Mouse (Mus musculus) limb, embryonic 10.5 days (tissue): ENCODE data around the gene Ngfr. TPM values are rescaled to one million over a fixed set of nuclear protein-coding genes. Genes with fewer than 3 reads are reported as not detected.

Experiments
- DNase-seq: peaks from one replicate; pipeline ENCODE4 v3.0.0-alpha.2; 2017; ENCODE audit warnings: low spot score
- H3K27ac ChIP-seq: fragments of 300-500 bp; sonication (generic); 2 replicates; pipeline ENCODE4 v1.5.1; 2016; ENCODE audit warnings: mild to moderate bottlenecking
- H3K27me3 ChIP-seq: fragments of 300-500 bp; sonication (generic); 2 replicates; pipeline ENCODE4 v1.6.1; 2016; ENCODE audit warnings: low read depth, mild to moderate bottlenecking; ENCODE audit not compliant: poor library complexity, severe bottlenecking
- H3K36me3 ChIP-seq: fragments of 300-500 bp; sonication (generic); 2 replicates; pipeline ENCODE4 v1.6.1; 2016; ENCODE audit warnings: mild to moderate bottlenecking, moderate library complexity
- H3K4me1 ChIP-seq: fragments of 300-500 bp; sonication (generic); 2 replicates; pipeline ENCODE4 v1.6.1; 2016
- H3K4me3 ChIP-seq: fragments of 300-500 bp; sonication (generic); 2 replicates; pipeline ENCODE4 v1.5.1; 2016; ENCODE audit warnings: mild to moderate bottlenecking, moderate library complexity
- H3K9me3 ChIP-seq: fragments of 300-500 bp; sonication (generic); replicated peaks from 2 replicates; pipeline ENCODE4 v1.6.1; 2016; ENCODE audit warnings: mild to moderate bottlenecking
- WGBS: fragments of 180-500 bp; shearing (Covaris S2); methylation state at CpG from one replicate; pipeline ENCODE4 v1.1.7; 2016; 5-methylcytosine and 5-hydroxymethylcytosine counted together
- polyA plus RNA-seq: library from polyadenylated mRNA; unstranded; fragments of >200 nt; fragmentation: Nextera tagmentation; extraction: Ambion mirVana; gene quantifications from 2 replicates; pipeline ENCODE4 v1.2.1, GENCODE M21; 2016

Ngfr gene
- 9.7 and 16.3 TPM in 2 replicates for polyA plus RNA-seq

DNA sequence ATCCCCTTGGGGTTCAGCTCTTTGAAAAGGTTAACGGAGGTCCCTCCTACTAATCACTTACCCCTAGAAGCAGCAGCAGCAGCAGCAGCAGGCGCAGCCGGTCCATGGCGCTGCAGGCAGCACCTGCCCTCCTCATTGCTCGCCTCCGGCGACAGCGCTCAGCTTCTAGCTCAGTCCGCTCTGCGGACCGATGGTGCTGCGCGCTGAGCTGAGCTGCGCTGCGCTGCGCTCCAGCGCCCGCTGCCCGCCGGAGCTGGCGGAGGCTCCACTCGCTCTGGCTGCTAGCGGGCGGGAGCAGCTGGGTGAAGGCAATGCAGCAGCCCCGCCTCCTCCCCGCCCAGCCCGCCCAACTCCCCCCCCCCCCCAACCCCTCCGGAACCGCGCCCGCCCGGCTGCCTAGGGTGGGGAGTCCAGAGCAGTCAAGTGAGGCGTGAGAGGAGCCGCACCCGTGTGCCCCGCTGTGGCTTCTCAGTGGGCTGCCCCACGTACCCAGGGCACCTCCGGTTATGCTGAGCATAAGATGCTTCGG lies at the start of gene Ngfr:
TSS of gene Ngfr (minus strand) at position 313 of the 529 bp plus-strand sequence.
- peak; percentile 71 for DNase-seq

GRCm38 (mm10) chr11:95635030-95635429 lies 47.5 kb upstream of the Ngfr start:
- 42% methylated on average over 2 of the region's 2 CpGs for whole genome bisulfite sequencing
- peak overlapping the region; percentile 80 for H3K27ac ChIP-seq
- peaks cover 73% of the 10 kb centered on the region for H3K4me1 ChIP-seq

More for the DNA sequence above, at the start of gene Ngfr:
- Histone ChIP-seq H3K27me3 (peaks cover 97% of the 10 kb centered on the region), H3K36me3 (no peaks in the 10 kb centered on the region), H3K4me3 (peak within 1 kb of the TSS; percentile 56), H3K9me3 (no peaks in the 10 kb centered on the region), H3K4me1 (peaks cover 73% of the 10 kb centered on the region), H3K27ac (peak within 1 kb of the TSS; percentile 76)
- under 1% methylated on average over 35 of the region's 39 CpGs for WGBS

DNA sequence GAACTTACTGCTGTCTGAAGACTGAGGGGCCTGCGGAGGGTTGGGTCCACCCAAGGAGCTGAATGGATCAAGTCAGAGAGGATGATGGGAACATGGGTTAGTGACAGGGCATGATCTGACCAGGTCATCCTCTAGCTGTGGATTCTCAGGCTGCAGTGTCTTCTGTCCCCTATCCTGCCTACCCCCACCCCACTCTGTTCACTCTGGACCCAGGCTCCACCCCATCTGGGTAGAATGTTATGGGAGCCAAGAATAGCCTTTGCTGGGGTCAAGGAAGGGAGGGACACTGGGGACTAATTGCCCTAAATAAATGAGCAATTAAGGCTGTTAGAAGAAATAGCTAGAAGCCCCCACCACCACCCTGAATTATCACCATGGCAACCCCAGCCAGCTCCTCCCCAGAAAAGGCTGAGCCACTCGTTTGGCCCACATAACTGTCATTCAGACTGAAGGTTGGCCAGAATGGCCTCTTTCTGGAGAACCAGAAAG lies 46.0 kb upstream of the Ngfr start:
- H3K36me3 ChIP-seq, result no peaks in the 10 kb centered on the region
- H3K27me3 ChIP-seq, result peaks cover 17% of the 10 kb centered on the region
- peak overlapping the region; percentile 80 for H3K27ac ChIP-seq
- no peaks in the 10 kb centered on the region for H3K9me3 ChIP-seq
- H3K4me3 ChIP-seq, result no peak overlapping the region
- 59% methylated on average over 2 of the region's 2 CpGs for WGBS
- DNase-seq, result no peak
- H3K4me1 ChIP-seq, result peaks cover 69% of the 10 kb centered on the region

More at GRCm38 (mm10) chr11:95635030-95635429, 47.5 kb upstream of the Ngfr start:
- H3K9me3 ChIP-seq, result no peaks in the 10 kb centered on the region
- no peak overlapping the region for H3K4me3 ChIP-seq
- DNase-seq, result no peak
- no peaks in the 10 kb centered on the region for H3K36me3 ChIP-seq
- H3K27me3 ChIP-seq, result peaks cover 13% of the 10 kb centered on the region; the same call in 1 of the 2 replicates

DNA sequence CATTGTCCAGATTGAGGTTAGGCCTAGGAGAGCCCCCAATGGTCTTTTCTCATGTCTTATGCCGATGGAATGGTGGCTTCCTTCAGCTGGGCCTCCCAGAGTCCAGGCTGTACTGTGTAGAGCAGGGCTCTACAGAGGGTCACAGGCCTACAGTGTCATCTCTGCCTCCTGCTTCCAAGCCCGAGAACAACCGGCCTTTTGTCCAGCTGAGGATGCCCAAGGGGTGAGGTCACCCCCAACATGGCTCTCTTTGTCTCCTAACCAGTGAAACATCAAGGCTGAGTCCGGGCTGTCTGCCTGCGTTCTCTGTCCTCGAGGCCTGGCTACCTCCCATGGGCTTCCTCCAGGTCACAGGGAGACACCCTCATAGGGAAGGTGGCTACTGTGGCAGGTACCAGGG lies 44.9 kb upstream of the Ngfr start:
- Histone ChIP-seq H3K36me3 (no peaks in the 10 kb centered on the region), H3K4me3 (no peak overlapping the region), H3K27me3 (peaks cover 23% of the 10 kb centered on the region), H3K9me3 (no peaks in the 10 kb centered on the region), H3K27ac (peak overlapping the region; percentile 80), H3K4me1 (peaks cover 69% of the 10 kb centered on the region)
- DNase-seq, result no peak
- 80% methylated on average over 6 of the region's 6 CpGs for WGBS

- peaks cover 29% of the 10 kb centered on the region for H3K27me3 ChIP-seq
Observed at GRCm38 (mm10) chr11:95631301-95631700, 43.8 kb upstream of the Ngfr start.

GRCm38 (mm10) chr11:95630558-95630957 lies 43.0 kb upstream of the Ngfr start:
- peaks cover 30% of the 10 kb centered on the region for H3K27me3 ChIP-seq
- 85% methylated on average over 6 of the region's 6 CpGs for WGBS
- H3K9me3 ChIP-seq, result no peaks in the 10 kb centered on the region
- H3K4me3 ChIP-seq, result no peak overlapping the region
- peaks cover 71% of the 10 kb centered on the region for H3K4me1 ChIP-seq
- no peaks in the 10 kb centered on the region for H3K36me3 ChIP-seq
- no peak for DNase-seq
- H3K27ac ChIP-seq, result peak overlapping the region; percentile 80

More at GRCm38 (mm10) chr11:95631301-95631700, 43.8 kb upstream of the Ngfr start:
- Histone ChIP-seq H3K4me1 (peaks cover 75% of the 10 kb centered on the region), H3K36me3 (no peaks in the 10 kb centered on the region), H3K9me3 (no peaks in the 10 kb centered on the region), H3K27ac (peak overlapping the region; percentile 80), H3K4me3 (no peak overlapping the region)
- peak; percentile 80 for DNase-seq
- 33% methylated on average over 4 of the region's 4 CpGs for WGBS

GRCm38 (mm10) chr11:95622426-95622825 lies 34.9 kb upstream of the Ngfr start:
- Histone ChIP-seq H3K36me3 (no peaks in the 10 kb centered on the region), H3K27ac (peak overlapping the region; percentile 79), H3K4me1 (peaks cover 66% of the 10 kb centered on the region), H3K4me3 (no peak overlapping the region), H3K27me3 (peaks cover 65% of the 10 kb centered on the region), H3K9me3 (no peaks in the 10 kb centered on the region)
- no peak for DNase-seq
- 12% methylated on average over 8 of the region's 8 CpGs for WGBS

DNA sequence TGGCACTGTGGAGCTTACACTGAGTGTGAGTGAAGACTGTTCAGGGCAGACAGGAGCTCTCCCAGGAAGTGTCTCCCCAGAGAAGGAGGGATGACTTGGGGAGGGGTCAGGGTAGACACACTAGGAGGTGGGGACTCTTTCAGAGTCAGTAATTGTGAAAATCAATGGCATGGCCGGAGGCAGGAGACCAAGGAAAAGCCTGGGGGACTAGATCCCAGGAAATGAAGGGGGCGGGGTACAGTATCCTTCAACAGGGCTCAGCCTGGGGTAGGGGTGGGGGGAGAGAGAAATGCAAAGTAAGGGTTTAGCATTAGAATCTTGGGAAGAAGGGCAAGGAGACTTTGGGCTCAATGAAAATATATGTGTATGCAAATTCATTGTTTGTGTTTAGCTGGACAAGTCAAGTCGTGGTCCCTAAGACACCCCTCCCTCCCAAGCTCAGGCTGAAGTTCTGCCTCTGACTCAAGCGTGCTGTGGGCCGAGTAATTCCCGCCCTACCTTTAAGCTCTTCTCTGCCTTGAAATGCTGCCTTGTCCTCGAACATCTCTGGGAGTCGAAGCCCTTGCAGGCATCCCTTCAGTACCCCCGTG lies 34.1 kb upstream of the Ngfr start:
- H3K27me3 ChIP-seq, result peaks cover 59% of the 10 kb centered on the region
- DNase-seq, result no peak
- no peaks in the 10 kb centered on the region for H3K36me3 ChIP-seq
- H3K4me3 ChIP-seq, result no peak overlapping the region
- H3K27ac ChIP-seq, result peak overlapping the region; percentile 79
- peaks cover 69% of the 10 kb centered on the region for H3K4me1 ChIP-seq
- WGBS, result 16% methylated on average over 9 of the region's 9 CpGs
- H3K9me3 ChIP-seq, result no peaks in the 10 kb centered on the region

GRCm38 (mm10) chr11:95621010-95621409 lies 33.5 kb upstream of the Ngfr start:
- Histone ChIP-seq H3K4me1 (peaks cover 71% of the 10 kb centered on the region), H3K36me3 (no peaks in the 10 kb centered on the region), H3K9me3 (no peaks in the 10 kb centered on the region), H3K27me3 (peaks cover 59% of the 10 kb centered on the region), H3K4me3 (no peak overlapping the region), H3K27ac (peak overlapping the region; percentile 67)
- WGBS, result 13% methylated on average over 4 of the region's 4 CpGs
- no peak for DNase-seq

GRCm38 (mm10) chr11:95619886-95620444 lies 32.4 kb upstream of the Ngfr start:
- WGBS, result 86% methylated on average over 5 of the region's 5 CpGs
- peak overlapping the region; percentile 7; the same call in 1 of the 2 replicates for H3K27ac ChIP-seq
- no peak overlapping the region for H3K4me3 ChIP-seq
- DNase-seq, result no peak
- no peaks in the 10 kb centered on the region for H3K9me3 ChIP-seq
- H3K27me3 ChIP-seq, result peaks cover 54% of the 10 kb centered on the region
- H3K4me1 ChIP-seq, result peaks cover 82% of the 10 kb centered on the region
- no peaks in the 10 kb centered on the region for H3K36me3 ChIP-seq

DNA sequence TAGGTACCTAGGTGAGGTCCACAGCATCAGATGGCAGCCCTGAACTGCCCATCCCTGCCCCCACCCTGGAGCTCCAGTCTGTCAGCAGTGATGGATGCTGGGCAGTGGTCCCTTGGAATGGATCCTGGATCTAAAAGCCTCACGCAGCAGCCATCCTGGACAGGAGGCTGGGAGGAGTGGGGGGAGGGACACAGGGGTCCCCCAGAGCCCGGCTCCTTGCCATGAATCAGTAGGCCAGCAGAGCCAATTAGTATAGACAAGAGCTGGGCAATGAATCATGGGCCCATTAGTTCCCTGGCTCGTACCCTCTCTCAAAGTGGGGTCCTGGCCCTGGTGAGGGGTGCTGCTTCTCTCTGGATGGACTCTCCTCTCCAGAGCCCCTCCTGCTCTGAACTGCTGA lies 31.5 kb upstream of the Ngfr start:
- peaks cover 49% of the 10 kb centered on the region for H3K27me3 ChIP-seq
- DNase-seq, result no peak
- WGBS, result 24% methylated on average over 3 of the region's 3 CpGs
- H3K4me1 ChIP-seq, result peaks cover 91% of the 10 kb centered on the region
- H3K4me3 ChIP-seq, result no peak overlapping the region
- no peaks in the 10 kb centered on the region for H3K9me3 ChIP-seq
- H3K36me3 ChIP-seq, result no peaks in the 10 kb centered on the region
- H3K27ac ChIP-seq, result peak overlapping the region; percentile 5; the same call in 1 of the 2 replicates

DNA sequence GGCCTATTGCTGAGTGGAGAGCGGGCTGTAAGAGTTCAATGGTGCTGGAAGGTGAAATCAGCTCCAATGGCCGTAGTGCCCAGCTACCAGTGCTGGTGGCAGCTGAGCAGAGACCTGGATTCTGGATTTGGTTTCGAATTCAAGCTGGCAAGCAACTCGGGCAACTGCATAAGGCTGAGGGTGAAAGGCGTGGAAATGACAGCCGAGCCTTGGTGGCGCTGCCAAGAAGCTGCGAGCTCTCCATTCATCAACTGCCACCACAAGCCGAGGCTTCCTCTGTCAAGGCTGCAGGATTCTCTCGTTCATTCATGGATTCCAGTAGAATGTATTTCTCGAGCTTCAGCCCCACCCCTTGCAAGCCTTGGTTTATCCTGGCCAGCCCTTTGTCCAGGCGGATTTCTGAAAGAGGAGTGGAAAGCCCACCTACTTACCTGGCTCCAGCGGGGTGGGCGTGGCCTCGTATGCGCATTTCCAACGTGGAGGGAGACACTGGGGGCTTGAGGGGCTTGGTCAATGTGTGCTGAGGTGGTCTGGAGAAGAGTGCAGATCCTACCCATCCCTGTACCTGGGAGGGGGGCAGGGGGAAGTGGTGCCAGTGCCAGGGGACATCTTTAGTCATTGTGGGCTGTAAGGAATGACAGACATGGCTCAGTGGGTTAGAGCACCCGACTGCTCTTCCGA lies 30.4 kb upstream of the Ngfr start:
- Histone ChIP-seq H3K9me3 (no peaks in the 10 kb centered on the region), H3K4me3 (no peak overlapping the region), H3K4me1 (peaks cover 95% of the 10 kb centered on the region), H3K36me3 (no peaks in the 10 kb centered on the region), H3K27ac (no peak overlapping the region), H3K27me3 (peaks cover 43% of the 10 kb centered on the region)
- WGBS, result 57% methylated on average over 19 of the region's 19 CpGs
- DNase-seq, result no peak

GRCm38 (mm10) chr11:95614739-95615138 lies 27.2 kb upstream of the Ngfr start:
- peaks cover 46% of the 10 kb centered on the region for H3K27me3 ChIP-seq
- H3K4me1 ChIP-seq, result peaks cover 91% of the 10 kb centered on the region
- no peak for DNase-seq
- 80% methylated on average over 8 of the region's 8 CpGs for WGBS
- H3K9me3 ChIP-seq, result no peaks in the 10 kb centered on the region
- H3K27ac ChIP-seq, result peak overlapping the region; percentile 64
- no peak overlapping the region for H3K4me3 ChIP-seq
- no peaks in the 10 kb centered on the region for H3K36me3 ChIP-seq
